Mouse (Mus musculus) heart, postnatal 10 days (tissue): ENCODE measurements at regions not wholly inside any gene's neighbourhood (a gene's known extent, or its start where the extent isn't known, plus 50 kb on each side); places are given as distances from the start of the nearest gene placed in this dataset.

Experiments used
- DNase-seq, 2 experiments: peaks; one replicate each; pipeline ENCODE4 v3.0.0; 2021
- intact Hi-C: fragments of 180-260 bp; cut with DNase I; formaldehyde crosslinking; loops from one replicate; pipeline ENCODE4 v1.15.1; 2025

GRCm38 (mm10) chr11:17324651-17325050, 67.3 kb downstream of the C1d start:
- intact Hi-C loops = no loop called here
- no peak for DNase-seq

- no peak for DNase-seq
- intact Hi-C loops = no loop called here
These were observed 68.6 kb downstream of the C1d start for GRCm38 (mm10) chr11:17325731-17326646.

GRCm38 (mm10) chr11:17326695-17327094, 69.3 kb downstream of the C1d start:
- intact Hi-C loops = no loop called here
- DNase-seq = no peak

- intact Hi-C loops = no loop called here
- DNase-seq = no peak
These were observed 94.1 kb downstream of the C1d start for GRCm38 (mm10) chr11:17351476-17351875.

GRCm38 (mm10) chr11:17352148-17353130, 95.1 kb downstream of the C1d start:
- intact Hi-C loops = no loop called here
- no peak for DNase-seq

- DNase-seq = no peak
- intact Hi-C loops = no loop called here
These were observed 102.4 kb downstream of the C1d start for GRCm38 (mm10) chr11:17359698-17360254.

- intact Hi-C loops = no loop called here
- no peak for DNase-seq
These were observed 120.5 kb downstream of the C1d start for GRCm38 (mm10) chr11:17377859-17378258.

- no peak for DNase-seq
- intact Hi-C loops = no loop called here
These were observed 129.4 kb downstream of the C1d start for GRCm38 (mm10) chr11:17386756-17387155.

- no peak for DNase-seq
- intact Hi-C loops = no loop called here
These were observed 136.5 kb downstream of the C1d start for GRCm38 (mm10) chr11:17393832-17394231.

GRCm38 (mm10) chr11:17414531-17414930, 157.2 kb downstream of the C1d start:
- intact Hi-C loops = no loop called here
- DNase-seq = peak; percentile 37 to 49

- intact Hi-C loops = no loop called here
- DNase-seq = no peak
These were observed 157.8 kb downstream of the C1d start for GRCm38 (mm10) chr11:17415144-17415543.

- intact Hi-C loops = no loop called here
- no peak for DNase-seq
These were observed 160.4 kb downstream of the C1d start for GRCm38 (mm10) chr11:17417656-17418289.

- no peak for DNase-seq
- intact Hi-C loops = no loop called here
These were observed 184.8 kb downstream of the C1d start for GRCm38 (mm10) chr11:17442133-17442532.

- DNase-seq = no peak
- intact Hi-C loops = no loop called here
These were observed 191.9 kb downstream of the C1d start for GRCm38 (mm10) chr11:17449289-17449688.

- no peak for DNase-seq
- intact Hi-C loops = no loop called here
These were observed 193.1 kb downstream of the C1d start for GRCm38 (mm10) chr11:17450360-17451045.

GRCm38 (mm10) chr11:17451451-17451850, 194.1 kb downstream of the C1d start:
- intact Hi-C loops = no loop called here

GRCm38 (mm10) chr11:17453530-17453929, 196.2 kb downstream of the C1d start:
- intact Hi-C loops = no loop called here
- no peak for DNase-seq

More at GRCm38 (mm10) chr11:17451451-17451850, 194.1 kb downstream of the C1d start:
- no peak for DNase-seq

GRCm38 (mm10) chr11:17458946-17459345, 201.6 kb downstream of the C1d start:
- no peak for DNase-seq
- intact Hi-C loops = no loop called here

GRCm38 (mm10) chr11:17460024-17460919, 202.9 kb downstream of the C1d start:
- DNase-seq = peak; percentile 43 to 58
- intact Hi-C loops = loop anchor here (5.0 to 10.0 kb wide), 4 partner anchors 175 to 1562 kb away; partner anchors contain the start of gene Etaa1
